Mouse (Mus musculus) heart, embryonic 13.5 days (tissue): ENCODE measurements around the gene Hectd1. TPM values are rescaled to one million over a fixed set of nuclear protein-coding genes. Genes with fewer than 3 reads are reported as not detected.

Source experiments
- ATAC-seq: fragments of 200-750 bp; cut with Nextera tagmentation; 2 replicates; pipeline ENCODE4 v1.8.0; 2017; ENCODE audit warnings: moderate TSS enrichment; ENCODE audit not compliant: insufficient number of reproducible peaks, low FRiP score, low TSS enrichment; ENCODE audit errors: extremely low read depth
- H3K27ac ChIP-seq: fragments of 300-500 bp; sonication (generic); replicated peaks from 2 replicates; pipeline ENCODE4 v1.5.1; 2015; ENCODE audit warnings: moderate library complexity, mild to moderate bottlenecking, inconsistent platforms
- H3K27me3 ChIP-seq: fragments of 300-500 bp; sonication (generic); replicated peaks from 2 replicates; pipeline ENCODE4 v1.6.1; 2015; ENCODE audit warnings: mild to moderate bottlenecking, inconsistent platforms
- H3K36me3 ChIP-seq: fragments of 300-500 bp; sonication (generic); 2 replicates; pipeline ENCODE4 v1.6.1; 2015; ENCODE audit warnings: mild to moderate bottlenecking, inconsistent platforms
- H3K4me1 ChIP-seq: fragments of 300-500 bp; sonication (generic); 2 replicates; pipeline ENCODE4 v1.6.1; 2015; ENCODE audit warnings: inconsistent platforms
- H3K4me2 ChIP-seq: fragments of 300-500 bp; sonication (generic); 2 replicates; pipeline ENCODE4 v1.6.1; 2015; ENCODE audit warnings: inconsistent platforms, mild to moderate bottlenecking, moderate library complexity
- H3K4me3 ChIP-seq: fragments of 300-500 bp; sonication (generic); 2 replicates; pipeline ENCODE4 v1.5.1; 2015; ENCODE audit warnings: moderate library complexity, mild to moderate bottlenecking, inconsistent platforms
- H3K9ac ChIP-seq: fragments of 300-500 bp; sonication (generic); 2 replicates; pipeline ENCODE4 v1.6.1; 2015; ENCODE audit warnings: inconsistent platforms, mild to moderate bottlenecking, moderate library complexity
- H3K9me3 ChIP-seq: fragments of 300-500 bp; sonication (generic); 2 replicates; pipeline ENCODE4 v1.6.1; 2016; ENCODE audit warnings: inconsistent platforms
- WGBS: fragments of 180-500 bp; shearing (Covaris S2); methylation state at CpG from one replicate; pipeline ENCODE4 v1.1.7; 2015; ENCODE audit warnings: mixed read lengths; 5-methylcytosine and 5-hydroxymethylcytosine counted together
- polyA plus RNA-seq: library from polyadenylated mRNA; unstranded; fragments of >200 nt; fragmentation: Nextera tagmentation; extraction: Ambion mirVana; gene quantifications from 2 replicates; pipeline ENCODE4 v1.2.1, GENCODE M21; 2015

Hectd1 gene
- polyA plus RNA-seq, 1 experiment from 2014 or later = 28.7 TPM

- H3K4me1 ChIP-seq = peaks cover 47% of the 10 kb centered on the region
- no peak for ATAC-seq
- H3K27me3 ChIP-seq = no peaks in the 10 kb centered on the region
- H3K9ac ChIP-seq = no peak overlapping the region
- no peaks in the 10 kb centered on the region for H3K36me3 ChIP-seq
- WGBS = 36% methylated on average over 2 of the region's 2 CpGs
- no peak overlapping the region for H3K4me3 ChIP-seq
- H3K4me2 ChIP-seq = no peak overlapping the region
- no peak overlapping the region for H3K27ac ChIP-seq
- H3K9me3 ChIP-seq = no peaks in the 10 kb centered on the region
Observed at GRCm38 (mm10) chr12:51696157-51696556, 133.2 kb downstream of the Hectd1 start.

DNA sequence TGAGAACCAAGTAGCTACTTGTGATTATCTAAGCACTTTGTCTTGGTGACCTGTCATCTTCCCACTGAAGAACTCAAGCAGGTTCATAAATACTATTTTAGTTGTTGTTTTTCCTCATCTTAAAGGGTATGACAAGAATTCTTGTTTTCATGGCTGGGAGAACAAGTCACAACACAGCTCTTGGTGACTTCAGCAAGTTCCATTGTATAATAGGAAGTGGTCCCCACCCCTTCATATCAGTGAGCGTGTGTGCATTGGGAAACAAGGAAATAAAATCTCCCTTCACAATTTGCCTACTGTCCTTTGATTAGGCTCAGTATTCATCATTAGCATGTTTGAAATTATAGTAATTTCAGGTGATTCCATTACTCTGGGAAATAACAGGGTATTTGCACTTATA is 134.4 kb downstream of the Hectd1 start:
- Histone ChIP-seq H3K9me3 (no peaks in the 10 kb centered on the region), H3K27me3 (no peaks in the 10 kb centered on the region), H3K36me3 (no peaks in the 10 kb centered on the region), H3K4me3 (no peak overlapping the region), H3K4me2 (no peak overlapping the region), H3K4me1 (peaks cover 38% of the 10 kb centered on the region), H3K27ac (peak overlapping the region; percentile 50; the same call in 1 of the 2 replicates), H3K9ac (no peak overlapping the region)
- WGBS = 73% methylated on average over 1 of the region's 1 CpGs
- ATAC-seq = no peak

- ATAC-seq = no peak
- Histone ChIP-seq H3K27me3 (no peaks in the 10 kb centered on the region), H3K4me1 (peaks cover 38% of the 10 kb centered on the region), H3K36me3 (no peaks in the 10 kb centered on the region), H3K4me3 (no peak overlapping the region), H3K27ac (peak overlapping the region; percentile 82), H3K4me2 (no peak overlapping the region), H3K9me3 (no peaks in the 10 kb centered on the region), H3K9ac (peak overlapping the region; percentile 19; the same call in 1 of the 2 replicates)
Observed at GRCm38 (mm10) chr12:51694096-51694495, 135.2 kb downstream of the Hectd1 start.

Other genes starting within 250 kb of the Hectd1 start
- 0.94 and 1.8 TPM in 2 replicates for gene Coch, start 236.2 kb downstream of the Hectd1 start, polyA plus RNA-seq
- 27.6 and 35.2 TPM in 2 replicates for gene Ap4s1, start 138.5 kb downstream of the Hectd1 start, polyA plus RNA-seq
- gene Strn3, start 137.6 kb downstream of the Hectd1 start, polyA plus RNA-seq = 37.3 and 40.0 TPM in 2 replicates
- 7.5 and 7.6 TPM in 2 replicates for gene Heatr5a, start 141.8 kb upstream of the Hectd1 start, polyA plus RNA-seq
- gene Dtd2, start 177.0 kb upstream of the Hectd1 start, polyA plus RNA-seq = 15.7 and 18.1 TPM in 2 replicates
- not detected in 2 replicates for gene Gpr33, start 198.5 kb upstream of the Hectd1 start, polyA plus RNA-seq